Mouse (Mus musculus) heart, embryonic 11.5 days (tissue): ENCODE measurements around the gene Dph1. TPM values are rescaled to one million over a fixed set of nuclear protein-coding genes. Genes with fewer than 3 reads are reported as not detected.

Source experiments
- ATAC-seq: fragments of 200-750 bp; cut with Nextera tagmentation; replicated peaks from 2 replicates; pipeline ENCODE4 v1.8.0; 2017; ENCODE audit warnings: moderate library complexity; ENCODE audit not compliant: insufficient number of reproducible peaks, low FRiP score, low TSS enrichment
- H3K27ac ChIP-seq: fragments of 300-500 bp; sonication (generic); 2 replicates; pipeline ENCODE4 v1.5.1; 2014; ENCODE audit warnings: mild to moderate bottlenecking, low read depth, low read length
- H3K27me3 ChIP-seq: fragments of 300-500 bp; sonication (generic); 2 replicates; pipeline ENCODE4 v1.6.1; 2014; ENCODE audit warnings: mild to moderate bottlenecking, low read length, mixed read lengths; ENCODE audit not compliant: control insufficient read depth, insufficient read depth
- H3K36me3 ChIP-seq: fragments of 300-500 bp; sonication (generic); 2 replicates; pipeline ENCODE4 v1.6.1; 2014; ENCODE audit warnings: mild to moderate bottlenecking, low read length, moderate library complexity, mixed read lengths; ENCODE audit not compliant: control insufficient read depth, insufficient read depth
- H3K4me1 ChIP-seq: fragments of 300-500 bp; sonication (generic); 2 replicates; pipeline ENCODE4 v1.6.1; 2014; ENCODE audit warnings: low read length; ENCODE audit not compliant: control insufficient read depth, insufficient read depth
- H3K4me2 ChIP-seq: fragments of 300-500 bp; sonication (generic); 2 replicates; pipeline ENCODE4 v1.6.1; 2014; ENCODE audit warnings: mild to moderate bottlenecking, moderate library complexity
- H3K4me3 ChIP-seq: fragments of 300-500 bp; sonication (generic); 2 replicates; pipeline ENCODE4 v1.5.1; 2014; ENCODE audit warnings: low read depth, low read length
- H3K9ac ChIP-seq: fragments of 300-500 bp; sonication (generic); 2 replicates; pipeline ENCODE4 v1.6.1; 2014; ENCODE audit warnings: mild to moderate bottlenecking, low read depth, low read length, moderate library complexity
- H3K9me3 ChIP-seq: fragments of 300-500 bp; sonication (generic); replicated peaks from 2 replicates; pipeline ENCODE4 v1.6.1; 2016; ENCODE audit warnings: low read length; ENCODE audit not compliant: control insufficient read depth
- WGBS: fragments of 180-500 bp; shearing (Covaris S2); extraction: QIAGEN DNeasy Blood & Tissue Kit; methylation state at CpG from one replicate; pipeline ENCODE4 v1.1.7; 2014; ENCODE audit not compliant: insufficient replicate concordance; 5-methylcytosine and 5-hydroxymethylcytosine counted together
- polyA plus RNA-seq: library from polyadenylated mRNA; unstranded; fragments of >200 nt; fragmentation: Nextera tagmentation; extraction: Ambion mirVana; gene quantifications from 2 replicates; pipeline ENCODE4 v1.2.1, GENCODE M21; 2014

Dph1 gene
- polyA plus RNA-seq, 1 experiment from 2014 or later: 16.5 TPM

GRCm38 (mm10) chr11:75141913-75142312, 49.1 kb downstream of the Dph1 start:
- H3K4me2 ChIP-seq: no peak overlapping the region
- peaks cover 3% of the 10 kb centered on the region; the same call in 1 of the 2 replicates for H3K36me3 ChIP-seq
- peaks cover 46% of the 10 kb centered on the region for H3K4me1 ChIP-seq
- H3K27me3 ChIP-seq: no peaks in the 10 kb centered on the region
- no peak overlapping the region for H3K9ac ChIP-seq
- H3K4me3 ChIP-seq: no peak overlapping the region
- WGBS: 47% methylated on average over 1 of the region's 1 CpGs
- H3K9me3 ChIP-seq: no peaks in the 10 kb centered on the region
- no peak for ATAC-seq
- no peak overlapping the region for H3K27ac ChIP-seq

DNA sequence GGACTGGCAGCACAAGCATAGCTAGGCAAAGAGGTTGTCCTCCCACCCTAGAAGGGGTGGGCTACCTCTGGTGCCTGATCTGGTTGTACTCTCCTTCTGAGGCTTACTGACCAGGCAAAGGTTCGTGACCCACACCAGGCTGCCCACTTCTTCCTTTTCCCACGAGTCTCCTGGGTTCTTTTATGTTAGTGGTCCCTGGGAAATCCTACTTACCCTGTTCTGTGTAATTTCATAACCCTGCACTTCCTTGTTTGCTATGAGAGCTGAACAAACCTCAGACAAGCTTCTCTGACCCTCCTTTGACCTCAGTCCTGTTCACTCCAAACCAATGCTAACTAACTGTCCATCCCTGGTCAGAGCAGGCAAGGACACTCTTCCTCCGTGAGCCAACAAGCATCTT, 50.0 kb downstream of the Dph1 start:
- Histone ChIP-seq H3K4me1 (peaks cover 50% of the 10 kb centered on the region), H3K36me3 (peaks cover 3% of the 10 kb centered on the region; the same call in 1 of the 2 replicates), H3K4me3 (no peak overlapping the region), H3K9ac (no peak overlapping the region), H3K9me3 (no peaks in the 10 kb centered on the region), H3K4me2 (no peak overlapping the region), H3K27ac (peak overlapping the region; percentile 89), H3K27me3 (no peaks in the 10 kb centered on the region)
- WGBS: 63% methylated on average over 3 of the region's 3 CpGs
- ATAC-seq: no peak

DNA sequence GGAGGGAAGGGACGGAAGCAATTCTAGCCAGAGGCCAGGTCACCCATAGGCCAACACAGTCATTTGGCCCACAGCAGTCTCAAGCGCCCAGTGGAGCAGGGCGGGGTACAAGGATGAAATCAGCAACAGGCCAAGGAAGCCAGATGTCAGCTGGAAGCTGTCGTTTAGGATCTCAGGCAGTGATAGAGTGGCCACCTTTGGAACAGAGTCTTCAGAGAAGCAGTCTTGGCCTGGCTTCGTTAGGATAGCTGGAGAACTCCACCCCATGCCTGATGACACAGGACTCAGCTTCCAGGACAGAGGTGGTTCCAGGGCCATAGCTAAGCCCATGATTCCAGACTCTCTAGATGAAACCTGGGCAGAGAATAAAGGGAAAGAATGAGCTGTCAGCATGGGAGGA, 50.6 kb downstream of the Dph1 start:
- Histone ChIP-seq H3K9ac (no peak overlapping the region), H3K27me3 (no peaks in the 10 kb centered on the region), H3K27ac (peak overlapping the region; percentile 89), H3K4me1 (peaks cover 47% of the 10 kb centered on the region), H3K9me3 (no peaks in the 10 kb centered on the region), H3K4me2 (no peak overlapping the region), H3K36me3 (peaks cover 3% of the 10 kb centered on the region; the same call in 1 of the 2 replicates), H3K4me3 (no peak overlapping the region)
- no peak for ATAC-seq
- 63% methylated on average over 5 of the region's 5 CpGs for WGBS

GRCm38 (mm10) chr11:75139122-75139963, 51.7 kb downstream of the Dph1 start:
- peak overlapping the region; percentile 89 for H3K27ac ChIP-seq
- H3K4me2 ChIP-seq: peak overlapping the region; percentile 27; the same call in 1 of the 2 replicates
- 0 out of 2 replicates have a peak overlapping the region, but pooled peaks have one; percentile 28 for H3K9ac ChIP-seq
- H3K9me3 ChIP-seq: no peaks in the 10 kb centered on the region
- H3K4me1 ChIP-seq: peaks cover 52% of the 10 kb centered on the region
- 31% methylated on average over 11 of the region's 11 CpGs for WGBS
- H3K36me3 ChIP-seq: peaks cover under 1% of the 10 kb centered on the region; the same call in 1 of the 2 replicates
- ATAC-seq: peak; percentile 74
- no peak overlapping the region for H3K4me3 ChIP-seq
- no peaks in the 10 kb centered on the region for H3K27me3 ChIP-seq

- Histone ChIP-seq H3K27me3 (no peaks in the 10 kb centered on the region), H3K4me3 (no peak overlapping the region), H3K27ac (0 out of 2 replicates have a peak overlapping the region, but pooled peaks have one; percentile 47), H3K9ac (no peak overlapping the region), H3K4me2 (0 out of 2 replicates have a peak overlapping the region, but pooled peaks have one; percentile 18), H3K9me3 (no peaks in the 10 kb centered on the region), H3K36me3 (no peaks in the 10 kb centered on the region), H3K4me1 (peaks cover 60% of the 10 kb centered on the region)
- 37% methylated on average over 5 of the region's 5 CpGs for WGBS
- no peak for ATAC-seq
Measured at GRCm38 (mm10) chr11:75136666-75137398, 54.2 kb downstream of the Dph1 start.

DNA sequence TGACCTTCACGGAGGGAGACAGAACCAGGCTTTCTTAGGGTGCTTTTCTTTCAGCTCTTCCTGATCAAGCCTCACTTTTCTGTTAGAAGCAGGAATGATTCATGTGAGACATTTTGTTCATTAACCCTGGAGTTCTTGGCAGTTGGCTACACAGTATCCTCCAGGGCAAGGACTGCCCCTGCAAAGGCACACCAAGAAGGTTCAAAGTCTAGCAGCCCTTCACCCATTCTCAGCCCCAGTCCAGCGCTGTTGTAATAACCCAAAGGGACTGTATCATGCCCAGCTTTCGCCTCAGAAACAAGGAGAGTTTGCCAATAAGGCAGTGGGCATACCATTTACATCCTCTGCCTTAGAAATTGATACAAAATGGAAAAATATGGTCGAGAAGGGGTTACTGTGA, 55.7 kb downstream of the Dph1 start:
- no peak for ATAC-seq
- Histone ChIP-seq H3K4me1 (peaks cover 48% of the 10 kb centered on the region), H3K9me3 (no peaks in the 10 kb centered on the region), H3K27ac (no peak overlapping the region), H3K27me3 (no peaks in the 10 kb centered on the region), H3K4me2 (no peak overlapping the region), H3K36me3 (no peaks in the 10 kb centered on the region), H3K4me3 (no peak overlapping the region), H3K9ac (no peak overlapping the region)
- 86% methylated on average over 4 of the region's 4 CpGs for WGBS

- 61% methylated on average over 5 of the region's 5 CpGs for WGBS
- Histone ChIP-seq H3K9me3 (no peaks in the 10 kb centered on the region), H3K9ac (no peak overlapping the region), H3K27ac (peak overlapping the region; percentile 51), H3K36me3 (no peaks in the 10 kb centered on the region), H3K4me2 (no peak overlapping the region), H3K4me3 (no peak overlapping the region), H3K4me1 (peaks cover 42% of the 10 kb centered on the region), H3K27me3 (no peaks in the 10 kb centered on the region)
- no peak for ATAC-seq
Measured at GRCm38 (mm10) chr11:75134485-75135068, 56.5 kb downstream of the Dph1 start.

- 10% methylated on average over 2 of the region's 2 CpGs for WGBS
- Histone ChIP-seq H3K9ac (no peak overlapping the region), H3K4me3 (no peak overlapping the region), H3K4me2 (no peak overlapping the region), H3K27ac (peak overlapping the region; percentile 51; the same call in 1 of the 2 replicates), H3K36me3 (no peaks in the 10 kb centered on the region), H3K4me1 (peaks cover 36% of the 10 kb centered on the region), H3K27me3 (no peaks in the 10 kb centered on the region), H3K9me3 (no peaks in the 10 kb centered on the region)
- no peak; the same call in 1 of the 2 replicates for ATAC-seq
Measured at GRCm38 (mm10) chr11:75133951-75134350, 57.1 kb downstream of the Dph1 start.
